Mouse (Mus musculus) Patski (cell line): Measurements from ENCODE around the gene Asb1. TPM values are rescaled to one million over a fixed set of nuclear protein-coding genes. Genes with fewer than 3 reads are reported as not detected.

Experiments
- ATAC-seq: fragments of 100-300 bp; one replicate; pipeline ENCODE4 v1.8.0; 2021
- CTCF ChIA-PET: fragments of 350-600 bp; sonication (Branson Sonifier 250); formaldehyde crosslinking; loops from one replicate; lab custom pipeline; 2022; ENCODE audit warnings: inconsistent platforms; lab: Charles Lee
- POLR2A ChIA-PET: fragments of 350-600 bp; sonication (Branson Sonifier 250); formaldehyde crosslinking; loops from one replicate; lab custom pipeline; 2022; ENCODE audit warnings: antibody characterized with exemption, inconsistent platforms; lab: Charles Lee
- DNase-seq: peaks from one replicate; pipeline ENCODE4 v3.0.0-alpha.2; 2011; ENCODE audit warnings: low read depth, low spot score
- H3K27me3 ChIP-seq: fragments of 371-371 bp; one replicate; pipeline ENCODE4 v1.5.1; 2021
- CTCF ChIP-seq: fragments of 100-300 bp; IDR thresholded peaks from one replicate; pipeline ENCODE4 v1.5.1; 2021
- in situ Hi-C: fragments of 300-500 bp; cut with MboI; formaldehyde crosslinking; loops from 3 replicates; pipeline ENCODE4 v1.11.1; 2018; ENCODE audit warnings: low pct_unique_long_range_greater_than_20kb, mixed read lengths
- polyA plus RNA-seq: library from polyadenylated mRNA; unstranded; gene quantifications from one replicate; pipeline ENCODE4 v1.2.3, GENCODE M21; 2021

Gene Asb1
- polyA plus RNA-seq, 1 experiment from 2014 or later = 15.4 TPM

DNA sequence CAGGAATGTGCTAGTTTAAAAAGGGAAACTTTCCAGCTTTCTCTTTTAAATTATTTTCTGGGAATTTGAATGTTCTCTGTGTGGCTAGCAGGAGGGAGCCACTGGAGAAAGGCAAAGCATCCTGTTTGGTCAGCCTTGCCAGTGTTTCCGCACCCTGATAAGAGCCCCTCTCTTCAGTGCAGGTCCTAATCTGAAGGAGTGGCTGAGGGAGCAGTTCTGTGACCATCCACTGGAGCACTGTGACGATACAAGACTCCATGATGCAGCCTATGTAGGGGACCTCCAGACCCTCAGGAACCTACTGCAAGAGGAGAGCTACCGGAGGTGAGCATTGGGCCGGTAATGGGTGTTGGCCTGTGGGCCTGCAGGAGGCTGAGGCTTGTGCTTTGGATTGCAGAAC is 3.6 kb downstream of the Asb1 start:
- no peak for TF ChIP-seq CTCF
- ATAC-seq (no peak), DNase-seq (no peak)
- ChIA-PET POLR2A (no interaction called here), CTCF (no interaction called here)
- no peaks in the 10 kb centered on the region for H3K27me3 ChIP-seq
- in situ Hi-C loops = no loop called here

DNA sequence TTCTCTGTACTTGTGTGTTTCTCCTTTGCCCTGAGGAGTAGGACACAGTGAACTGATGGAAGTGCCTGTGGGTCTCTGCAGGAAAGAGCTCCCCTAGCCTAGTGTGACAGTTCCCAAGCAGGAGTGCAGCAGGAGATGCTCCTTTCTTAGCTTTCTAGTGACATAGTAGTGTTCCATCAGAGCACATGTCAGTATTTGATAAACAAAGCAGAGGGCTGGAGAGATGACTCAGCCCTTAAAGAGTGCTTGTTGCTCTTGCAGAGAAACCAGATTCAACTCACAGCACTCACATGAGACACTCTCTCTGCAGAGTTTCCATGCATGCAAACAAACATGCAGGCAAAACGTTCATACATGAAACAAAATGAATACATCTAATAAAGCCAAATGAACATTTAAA is 4.9 kb downstream of the Asb1 start:
- no peak for TF ChIP-seq CTCF
- in situ Hi-C loops = no loop called here
- ATAC-seq = no peak
- POLR2A ChIA-PET = no interaction called here
- no peak for DNase-seq
- H3K27me3 ChIP-seq = no peaks in the 10 kb centered on the region
- CTCF ChIA-PET = interaction anchor here (1.0 kb wide), 2 partner anchors 9 to 11 kb away, joined by 3 to 5 read pairs; no protein-coding TSS in a partner anchor

DNA sequence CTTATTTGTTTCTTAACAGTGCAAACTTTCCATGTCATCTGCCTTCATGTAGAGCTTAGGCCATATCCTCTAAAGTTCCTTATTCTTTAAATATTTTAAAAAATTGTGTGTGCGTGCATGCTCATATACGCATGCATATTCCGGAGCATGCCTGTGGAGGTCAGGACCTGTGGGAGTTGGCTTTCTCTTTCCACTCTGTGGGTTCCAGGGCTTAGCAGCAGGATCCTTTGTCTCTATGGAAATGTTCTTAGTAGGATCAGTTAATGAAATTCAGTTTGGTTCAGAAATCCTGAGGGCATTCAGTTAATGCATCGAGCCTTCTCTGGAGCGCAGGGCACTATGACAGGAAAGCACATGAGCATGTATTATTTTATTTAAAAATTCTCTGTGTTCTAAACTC is 7.2 kb downstream of the Asb1 start:
- POLR2A ChIA-PET = no interaction called here
- DNase-seq (no peak), ATAC-seq (no peak)
- TF ChIP-seq CTCF = no peak
- no peaks in the 10 kb centered on the region for H3K27me3 ChIP-seq
- CTCF ChIA-PET = no interaction called here
- in situ Hi-C loops = no loop called here

DNA sequence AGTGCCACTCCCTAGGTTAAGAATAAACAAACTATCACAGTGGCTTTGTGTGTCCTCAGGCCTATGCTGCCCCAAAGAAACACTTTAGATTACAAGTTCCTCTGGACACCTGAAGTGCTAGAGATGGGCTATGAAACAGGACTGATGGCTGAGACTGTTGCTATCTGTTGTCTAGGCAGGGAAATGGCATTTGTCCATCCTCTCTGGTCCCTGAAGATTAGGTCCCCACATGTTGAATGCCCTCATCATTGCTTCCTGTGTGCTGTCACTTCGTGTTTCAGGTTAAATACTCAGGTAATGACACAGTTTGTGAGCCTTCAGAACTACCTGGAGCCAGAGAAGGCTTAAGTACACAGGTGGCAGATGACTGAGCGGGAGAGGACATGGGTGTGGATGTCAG is 8.7 kb downstream of the Asb1 start:
- no peak for TF ChIP-seq CTCF
- ATAC-seq = no peak

DNA sequence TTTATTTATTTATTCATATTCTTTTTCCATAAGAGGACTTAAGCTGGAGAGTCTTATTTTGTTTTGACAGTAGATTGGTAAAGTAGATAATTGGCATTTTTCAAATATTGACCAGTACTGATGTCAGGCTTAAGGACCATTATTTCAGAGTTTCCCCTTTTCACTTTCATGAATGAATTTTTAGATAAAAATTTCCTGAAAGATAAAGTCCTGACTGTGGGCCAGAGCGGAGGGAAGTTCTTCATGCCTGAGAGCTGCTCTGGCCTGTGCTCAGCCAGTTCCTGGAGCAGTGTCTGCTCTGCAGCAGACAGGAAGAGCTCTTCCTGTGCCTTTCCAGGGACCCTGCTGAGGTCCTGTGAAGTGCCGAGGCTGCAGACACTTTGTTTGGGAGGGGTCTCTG is 16.8 kb downstream of the Asb1 start:
- H3K27me3 ChIP-seq = no peaks in the 10 kb centered on the region
- ChIA-PET CTCF (interaction anchor here (1.1 kb wide), 1 partner anchor 12 kb away, joined by 5 read pairs; no protein-coding TSS in a partner anchor), POLR2A (no interaction called here)
- in situ Hi-C loops = no loop called here
- DNase-seq = no peak
- ATAC-seq = no peak
- no peak for TF ChIP-seq CTCF

More for the DNA sequence above, 8.7 kb downstream of the Asb1 start:
- H3K27me3 ChIP-seq = no peaks in the 10 kb centered on the region
- ChIA-PET CTCF (no interaction called here), POLR2A (no interaction called here)
- in situ Hi-C loops = no loop called here
- no peak for DNase-seq

DNA sequence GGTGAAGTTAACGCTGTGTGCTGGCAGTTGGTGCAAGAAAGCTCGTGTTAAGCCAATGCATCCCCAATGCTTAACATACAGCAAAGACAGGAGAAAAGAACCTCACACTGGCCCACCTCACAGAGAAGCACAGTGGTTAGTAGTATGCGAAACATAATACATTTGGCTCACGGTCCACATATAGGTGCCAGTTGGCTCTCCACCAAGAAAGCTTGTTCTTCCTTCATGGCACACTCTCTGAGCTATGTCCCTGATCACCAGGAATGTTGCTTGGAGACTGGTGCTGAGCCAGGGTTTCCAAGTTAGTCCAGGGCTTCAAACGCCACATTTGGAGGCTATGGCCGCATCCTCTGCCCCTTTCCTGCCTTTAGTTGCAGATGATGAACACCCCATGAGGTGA is 20.9 kb downstream of the Asb1 start:
- ChIA-PET CTCF (interaction anchor here (1.2 to 1.7 kb wide), 2 partner anchors 15 to 22 kb away, joined by 3 to 5 read pairs; no protein-coding TSS in a partner anchor), POLR2A (interaction anchor here (0.7 to 1.1 kb wide), 2 partner anchors 20 to 33 kb away, joined by 3 to 4 read pairs; no protein-coding TSS in a partner anchor)
- DNase-seq = no peak
- ATAC-seq = no peak
- TF ChIP-seq CTCF = no peak
- no peaks in the 10 kb centered on the region for H3K27me3 ChIP-seq
- in situ Hi-C loops = no loop called here

DNA sequence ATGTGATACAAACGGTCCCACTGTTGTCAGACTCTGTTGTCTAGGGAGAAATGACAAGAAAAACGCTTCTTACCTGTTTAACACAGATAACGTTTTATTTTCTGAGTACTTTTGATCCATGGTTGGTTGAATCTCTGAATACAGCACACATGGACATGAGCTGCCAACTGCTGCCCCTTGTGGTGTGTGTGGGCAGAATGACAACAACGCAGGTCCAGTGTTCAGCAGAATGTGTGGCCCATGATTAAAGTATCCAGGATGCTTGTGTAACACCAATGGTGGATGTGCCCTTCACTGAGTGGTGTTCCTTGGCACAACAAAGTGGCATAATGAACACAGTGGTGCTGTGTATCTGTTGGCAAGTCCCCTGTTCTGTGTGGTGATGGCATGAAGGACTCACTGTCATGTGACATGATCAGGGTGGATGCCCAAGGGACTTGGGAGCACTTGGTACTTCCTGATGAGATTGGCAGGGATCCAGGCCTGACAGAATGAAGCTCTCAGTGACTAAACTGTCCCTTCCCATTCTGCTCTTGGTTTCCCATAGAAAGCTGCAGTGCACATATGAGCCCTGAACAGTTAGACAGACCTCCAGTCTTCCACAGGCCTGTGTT is 22.7 kb downstream of the Asb1 start:
- ATAC-seq (no peak), DNase-seq (no peak)
- ChIA-PET POLR2A (no interaction called here), CTCF (interaction anchor here (1.6 to 1.7 kb wide), 2 partner anchors 17 to 121 kb away, joined by 3 to 5 read pairs; no protein-coding TSS in a partner anchor)
- no peak for TF ChIP-seq CTCF
- H3K27me3 ChIP-seq = no peaks in the 10 kb centered on the region
- in situ Hi-C loops = no loop called here

DNA sequence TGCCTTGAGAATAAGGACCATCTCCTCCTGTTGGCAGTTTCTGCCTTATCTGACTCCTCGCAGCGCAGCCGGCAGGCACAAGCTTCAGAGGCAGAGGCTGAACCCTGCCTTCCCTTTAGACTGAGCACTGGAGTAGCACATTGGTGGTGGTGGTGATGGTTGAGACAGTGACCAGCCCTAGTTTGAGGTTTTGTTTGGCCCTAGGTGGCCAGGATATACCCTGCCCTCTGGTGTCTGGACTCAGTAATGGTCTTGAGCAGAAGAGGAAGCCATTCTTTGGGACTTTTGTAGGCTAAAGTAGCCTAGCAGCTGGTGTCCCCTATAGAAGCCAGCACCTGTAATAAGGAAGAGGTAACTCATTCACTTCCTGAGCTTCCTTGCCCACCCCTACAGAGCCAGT is 23.7 kb downstream of the Asb1 start:
- ChIA-PET CTCF (interaction anchor here (1.6 kb wide), 1 partner anchor 122 kb away, joined by 3 read pairs; no protein-coding TSS in a partner anchor), POLR2A (no interaction called here)
- peak; percentile 46 for TF ChIP-seq CTCF
- ATAC-seq (no peak), DNase-seq (no peak)
- peaks cover 3% of the 10 kb centered on the region for H3K27me3 ChIP-seq
- in situ Hi-C loops = no loop called here

DNA sequence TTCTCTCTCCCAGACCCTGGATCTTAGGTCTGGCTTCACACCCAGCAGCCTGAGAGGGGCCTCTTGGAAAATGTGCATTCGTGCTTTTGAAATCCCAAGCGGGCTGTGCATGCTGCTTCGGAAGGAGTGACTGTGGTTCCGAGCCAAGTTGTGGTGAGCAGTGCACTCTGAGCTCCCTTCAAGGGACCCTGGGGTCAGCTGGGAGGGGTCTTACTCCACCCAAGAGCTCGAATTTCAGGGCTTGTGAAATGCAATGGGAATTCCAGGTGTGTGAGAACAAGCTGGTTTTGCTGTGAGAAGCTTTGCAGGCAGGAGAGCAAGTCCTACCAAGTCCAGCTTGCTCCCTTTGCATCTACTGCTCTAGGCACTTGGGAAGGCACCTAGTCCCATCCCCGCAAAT is 24.3 kb downstream of the Asb1 start:
- H3K27me3 ChIP-seq = peaks cover 7% of the 10 kb centered on the region
- no peak for ATAC-seq
- in situ Hi-C loops = no loop called here
- ChIA-PET CTCF (no interaction called here), POLR2A (no interaction called here)
- TF ChIP-seq CTCF = no peak
- no peak for DNase-seq

DNA sequence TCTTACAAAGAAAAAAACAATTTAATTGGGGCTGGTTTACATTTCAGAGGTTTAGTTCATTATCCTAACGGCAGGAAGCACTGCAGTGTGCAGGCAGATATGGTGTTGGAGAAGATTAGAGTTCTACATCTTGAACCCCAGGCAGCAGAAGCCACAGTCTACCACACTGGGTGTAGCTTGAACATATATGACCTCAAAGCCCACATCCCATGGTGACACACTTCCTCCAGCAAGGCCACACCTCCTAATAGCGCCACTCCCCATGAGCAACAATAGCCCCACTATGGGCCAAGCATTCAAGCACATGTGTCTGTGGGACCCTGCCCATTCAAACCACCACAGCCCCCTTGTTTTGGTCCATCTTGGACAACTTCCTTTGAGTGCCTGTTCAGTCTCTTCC is 26.9 kb downstream of the Asb1 start:
- TF ChIP-seq CTCF = no peak

DNA sequence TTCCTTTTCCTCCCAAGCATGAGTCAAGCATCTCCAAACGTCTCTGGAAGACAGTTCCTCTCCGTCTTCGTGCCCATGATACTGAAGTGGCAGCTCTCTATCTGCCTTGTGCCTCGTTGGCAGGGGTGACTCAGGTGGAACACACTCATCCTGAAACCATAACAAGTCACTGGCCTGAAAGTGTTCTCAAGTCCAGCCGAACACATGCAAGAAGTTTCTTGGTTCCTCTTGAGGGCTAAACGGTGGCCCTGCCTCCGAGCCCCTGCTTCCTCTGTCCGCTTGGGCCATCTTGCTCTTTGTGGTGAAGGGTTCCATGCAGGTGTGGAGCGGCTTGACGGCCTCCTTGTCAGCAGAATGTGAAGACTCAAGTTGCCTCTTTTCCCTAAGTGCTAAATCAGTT is 32.1 kb downstream of the Asb1 start:
- ChIA-PET POLR2A (no interaction called here), CTCF (no interaction called here)
- in situ Hi-C loops = no loop called here
- ATAC-seq (no peak), DNase-seq (no peak)
- peaks cover 18% of the 10 kb centered on the region for H3K27me3 ChIP-seq
- no peak for TF ChIP-seq CTCF

More for the DNA sequence above, 26.9 kb downstream of the Asb1 start:
- in situ Hi-C loops = no loop called here
- DNase-seq (no peak), ATAC-seq (no peak)
- ChIA-PET CTCF (no interaction called here), POLR2A (no interaction called here)
- H3K27me3 ChIP-seq = peaks cover 10% of the 10 kb centered on the region
